Mouse (Mus musculus) C2C12 (cell line): ENCODE data around the gene Kcnj13. TPM values are rescaled to one million over a fixed set of nuclear protein-coding genes. Genes with fewer than 3 reads are reported as not detected.

Source experiments
- H3K27me3 ChIP-seq: one replicate; pipeline ENCODE4 v1.6.1; 2011; ENCODE audit not compliant: control insufficient read depth, insufficient read depth, insufficient read length
- H3K36me3 ChIP-seq: one replicate; pipeline ENCODE4 v1.6.1; 2011; ENCODE audit not compliant: control insufficient read depth, insufficient read depth
- H3K4me3 ChIP-seq: one replicate; pipeline ENCODE4 v1.5.1; 2011; ENCODE audit warnings: mild to moderate bottlenecking, control low read depth; ENCODE audit not compliant: poor library complexity, insufficient read depth, severe bottlenecking
- H3K79me2 ChIP-seq: one replicate; pipeline ENCODE4 v1.6.1; 2011; ENCODE audit not compliant: control insufficient read depth, insufficient read depth
- H3K79me3 ChIP-seq: one replicate; pipeline ENCODE4 v1.6.1; 2011; ENCODE audit warnings: low read depth, control low read depth
- H3ac ChIP-seq: one replicate; pipeline ENCODE3; 2011; ENCODE audit warnings: low read depth; ENCODE audit not compliant: control insufficient read depth, insufficient read length
- CEBPB ChIP-seq: IDR thresholded peaks from one replicate; pipeline ENCODE4 v1.6.1; 2011; ENCODE audit warnings: low read depth, mild to moderate bottlenecking, control low read depth, moderate library complexity
- CTCF ChIP-seq: IDR thresholded peaks from one replicate; pipeline ENCODE4 v1.5.1; 2011; ENCODE audit not compliant: control insufficient read depth, insufficient read depth, insufficient read length
- FOSL1 ChIP-seq: IDR thresholded peaks from one replicate; pipeline ENCODE4 v1.8.0; 2011; ENCODE audit warnings: mild to moderate bottlenecking, low read length; ENCODE audit not compliant: poor library complexity, insufficient read depth, severe bottlenecking
- MAX ChIP-seq: IDR thresholded peaks from one replicate; pipeline ENCODE4 v1.6.1; 2011; ENCODE audit warnings: mild to moderate bottlenecking, control low read depth
- MYOD1 ChIP-seq: IDR thresholded peaks from one replicate; pipeline ENCODE4 v1.6.1; 2011; ENCODE audit warnings: low read depth; ENCODE audit not compliant: control insufficient read depth, insufficient read length
- MYOG ChIP-seq: IDR thresholded peaks from one replicate; pipeline ENCODE4 v1.6.1; 2011; ENCODE audit not compliant: control insufficient read depth, insufficient read length; ENCODE audit errors: extremely low read depth
- USF1 ChIP-seq: IDR thresholded peaks from one replicate; pipeline ENCODE4 v1.6.1; 2011; ENCODE audit warnings: low read depth, mild to moderate bottlenecking, control low read depth, moderate library complexity
- long read RNA-seq, 2 experiments: library from polyadenylated mRNA; unstranded; transcript quantifications; one replicate each; pipeline ENCODE4 v2.0.0; 2019 to 2020
- polyA plus RNA-seq: library from polyadenylated mRNA; unstranded; fragments of >200 nt; fragmentation: generic; extraction: Trizol; gene quantifications from one replicate; pipeline ENCODE4 v1.2.1, GENCODE M21; 2012; ENCODE audit warnings: missing spikeins

The Kcnj13 gene
- polyA plus RNA-seq, result 0.13 TPM
- long read RNA-seq, experiment 1, result 0 reads
- long read RNA-seq, experiment 2, result 0 reads

- Histone ChIP-seq H3K36me3 (peaks cover 18% of the 10 kb centered on the region), H3K79me3 (no peaks in the 10 kb centered on the region), H3ac (no peak within 1 kb of the TSS), H3K27me3 (no peaks in the 10 kb centered on the region), H3K4me3 (no peak within 1 kb of the TSS), H3K79me2 (no peaks in the 10 kb centered on the region)
- TF ChIP-seq MYOG, result no peak
Measured at GRCm38 (mm10) chr1:87394594-87394993, at the start of gene Kcnj13. TSS of gene Kcnj13 (minus strand) at chr1:87394729.

DNA sequence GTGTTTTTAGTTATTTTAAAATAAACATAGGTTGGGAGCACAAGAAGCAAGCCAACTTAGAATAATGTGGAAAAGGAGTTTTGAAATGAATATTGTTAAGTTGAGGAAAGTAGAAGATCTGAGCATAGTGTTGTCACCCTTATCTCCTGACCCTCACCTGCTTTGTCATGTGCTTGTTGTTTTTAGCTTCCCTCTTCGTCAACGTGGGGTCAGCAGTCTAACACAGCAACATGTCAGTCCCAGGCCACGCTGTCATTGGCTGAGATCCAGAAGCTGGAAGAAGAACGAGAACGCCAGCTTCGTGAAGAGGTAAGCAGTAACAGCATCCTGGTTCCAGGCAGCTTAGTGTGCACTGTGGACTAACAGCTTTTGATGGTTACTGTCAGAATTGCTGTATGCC lies 42.1 kb upstream of the Kcnj13 start:
- Histone ChIP-seq H3ac (no peak overlapping the region), H3K36me3 (peaks cover 82% of the 10 kb centered on the region), H3K27me3 (no peaks in the 10 kb centered on the region), H3K79me3 (no peaks in the 10 kb centered on the region), H3K4me3 (no peak overlapping the region), H3K79me2 (no peaks in the 10 kb centered on the region)
- TF ChIP-seq CEBPB (no peak), USF1 (no peak), CTCF (no peak)

DNA sequence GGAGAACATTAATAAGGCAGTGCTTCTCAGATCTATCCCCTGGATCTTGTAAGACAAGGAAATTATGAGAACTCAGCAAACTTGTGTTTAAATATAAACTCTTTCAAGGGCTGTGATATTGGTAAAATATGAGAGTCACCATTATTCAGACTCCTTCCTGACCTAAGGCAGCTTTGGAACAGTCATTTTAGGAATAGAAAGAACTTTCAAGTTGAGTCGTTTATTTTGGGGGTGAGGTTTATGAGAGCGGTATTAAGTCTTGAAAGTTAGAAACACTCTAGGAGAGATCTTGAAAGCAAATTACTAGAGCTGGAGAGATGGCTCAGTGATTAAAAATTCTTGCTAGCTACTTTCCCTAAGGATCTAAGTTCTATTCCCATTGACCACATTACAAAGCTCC lies 40.6 kb upstream of the Kcnj13 start:
- TF ChIP-seq MYOG, result no peak
- no peak for TF ChIP-seq MAX
- TF ChIP-seq MYOD1, result no peak
- no peak for TF ChIP-seq CEBPB
- no peak for TF ChIP-seq CTCF
- TF ChIP-seq USF1, result no peak
- TF ChIP-seq FOSL1, result no peak
- Histone ChIP-seq H3K79me3 (no peaks in the 10 kb centered on the region), H3K4me3 (no peak overlapping the region), H3K79me2 (no peaks in the 10 kb centered on the region), H3K27me3 (no peaks in the 10 kb centered on the region), H3ac (no peak overlapping the region), H3K36me3 (peaks cover 78% of the 10 kb centered on the region)

GRCm38 (mm10) chr1:87418733-87419132 lies 24.2 kb upstream of the Kcnj13 start:
- H3K36me3 ChIP-seq, result peaks cover 53% of the 10 kb centered on the region
- no peaks in the 10 kb centered on the region for H3K79me3 ChIP-seq
- H3ac ChIP-seq, result no peak overlapping the region
- TF ChIP-seq MAX, result no peak
- TF ChIP-seq MYOG, result no peak
- TF ChIP-seq USF1, result no peak
- TF ChIP-seq MYOD1, result no peak
- no peak for TF ChIP-seq FOSL1
- TF ChIP-seq CTCF, result no peak
- TF ChIP-seq CEBPB, result no peak
- no peaks in the 10 kb centered on the region for H3K27me3 ChIP-seq
- no peaks in the 10 kb centered on the region for H3K79me2 ChIP-seq
- H3K4me3 ChIP-seq, result no peak overlapping the region

DNA sequence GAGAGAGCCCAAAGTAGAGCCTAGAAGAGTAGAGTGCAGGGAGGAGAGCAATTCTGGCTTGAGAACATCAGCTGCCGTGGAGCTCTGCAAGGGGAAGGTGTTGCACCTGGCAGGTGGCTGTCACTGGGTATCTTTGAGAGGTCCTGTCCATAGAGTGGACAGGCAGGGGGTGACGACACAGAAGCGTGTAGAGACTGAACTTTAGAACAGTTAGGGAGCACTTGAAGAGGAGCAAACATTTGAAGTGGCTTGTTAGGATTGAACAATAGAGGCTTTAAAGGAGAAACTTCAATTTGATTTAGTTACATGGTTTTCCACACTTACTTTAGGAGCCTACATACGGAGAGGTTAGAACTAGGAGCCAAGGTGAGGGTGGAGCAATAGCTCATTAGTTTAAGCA lies 14.9 kb upstream of the Kcnj13 start:
- no peak overlapping the region for H3K4me3 ChIP-seq
- H3K36me3 ChIP-seq, result peaks cover 72% of the 10 kb centered on the region
- no peaks in the 10 kb centered on the region for H3K27me3 ChIP-seq
- no peak overlapping the region for H3ac ChIP-seq
- no peaks in the 10 kb centered on the region for H3K79me3 ChIP-seq
- no peaks in the 10 kb centered on the region for H3K79me2 ChIP-seq
- TF ChIP-seq FOSL1, result no peak
- TF ChIP-seq CEBPB, result no peak
- no peak for TF ChIP-seq MYOG
- TF ChIP-seq MYOD1, result no peak
- TF ChIP-seq USF1, result no peak
- TF ChIP-seq MAX, result no peak
- TF ChIP-seq CTCF, result no peak

GRCm38 (mm10) chr1:87406012-87406411 lies 11.5 kb upstream of the Kcnj13 start:
- no peaks in the 10 kb centered on the region for H3K79me2 ChIP-seq
- TF ChIP-seq MAX, result no peak
- no peak for TF ChIP-seq MYOD1
- no peak for TF ChIP-seq FOSL1
- no peak for TF ChIP-seq USF1
- TF ChIP-seq CTCF, result no peak
- no peak for TF ChIP-seq MYOG
- TF ChIP-seq CEBPB, result no peak
- no peak overlapping the region for H3ac ChIP-seq
- H3K27me3 ChIP-seq, result no peaks in the 10 kb centered on the region
- H3K36me3 ChIP-seq, result peaks cover 66% of the 10 kb centered on the region
- H3K79me3 ChIP-seq, result no peaks in the 10 kb centered on the region
- H3K4me3 ChIP-seq, result no peak overlapping the region
